Mouse (Mus musculus) frontal cortex, adult 2 months (tissue): Measurements from ENCODE around the gene Golga7b. TPM values are rescaled to one million over a fixed set of nuclear protein-coding genes. Genes with fewer than 3 reads are reported as not detected.

Experiments
- DNase-seq, 2 experiments: peaks; one replicate each; pipeline ENCODE4 v3.0.0; 2022; ENCODE audit warnings: low spot score in 1 of 2; ENCODE audit errors: extremely low spot score in 1 of 2
- polyA plus RNA-seq: library from polyadenylated mRNA; depleted of rRNA; stranded (reverse); fragments of >200 nt; gene quantifications from 2 replicates; pipeline ENCODE4 v1.2.3, GENCODE M21; 2012; rRNA removed

Gene Golga7b
- polyA plus RNA-seq: 98.3 and 99.6 TPM in 2 replicates

DNA sequence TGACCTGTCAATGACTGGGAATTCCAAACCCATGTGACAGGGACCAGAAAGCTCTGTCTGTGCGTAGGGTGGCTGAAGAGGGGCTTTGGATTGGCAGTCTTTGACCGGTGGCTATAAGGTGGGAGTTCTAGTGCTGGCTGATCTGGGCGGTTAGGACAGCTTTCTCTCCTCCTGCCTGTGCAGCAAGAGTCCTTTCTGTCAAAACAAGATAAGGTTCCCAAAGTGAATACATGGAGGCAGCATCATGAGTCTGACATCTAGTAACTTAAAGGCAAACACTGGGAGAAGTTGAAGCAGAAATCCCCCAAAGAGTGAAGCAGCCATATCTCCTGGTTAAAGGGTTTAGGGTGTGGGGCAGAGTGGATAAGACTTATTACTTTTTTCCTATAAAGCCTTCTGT is at the start of gene Golga7b:
Golga7b (plus strand) TSS at position 56 of the 400 bp plus-strand sequence.
- no peak for DNase-seq

DNA sequence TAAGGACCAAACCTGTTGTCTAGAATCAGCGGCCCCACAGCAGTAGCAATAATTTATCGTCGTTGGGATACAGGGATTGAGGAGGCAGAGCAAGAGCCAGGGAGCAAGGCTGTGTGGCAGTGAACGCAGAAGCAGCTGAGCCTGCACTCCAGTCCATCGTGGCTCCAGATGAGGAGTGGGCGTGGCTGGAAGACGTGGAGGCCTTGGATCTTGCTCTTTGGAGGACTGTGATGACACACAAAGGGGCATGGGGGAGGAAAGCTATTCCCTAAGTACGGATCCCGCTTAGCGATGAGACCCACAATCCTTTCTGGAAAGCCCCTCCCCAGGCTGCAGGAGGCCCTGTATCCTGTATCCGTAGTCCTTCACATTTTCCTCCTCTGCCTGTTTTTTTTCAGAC is 49.3 kb upstream of the Golga7b start:
- peak in 1 of 2 experiments; percentile 17 for DNase-seq

DNA sequence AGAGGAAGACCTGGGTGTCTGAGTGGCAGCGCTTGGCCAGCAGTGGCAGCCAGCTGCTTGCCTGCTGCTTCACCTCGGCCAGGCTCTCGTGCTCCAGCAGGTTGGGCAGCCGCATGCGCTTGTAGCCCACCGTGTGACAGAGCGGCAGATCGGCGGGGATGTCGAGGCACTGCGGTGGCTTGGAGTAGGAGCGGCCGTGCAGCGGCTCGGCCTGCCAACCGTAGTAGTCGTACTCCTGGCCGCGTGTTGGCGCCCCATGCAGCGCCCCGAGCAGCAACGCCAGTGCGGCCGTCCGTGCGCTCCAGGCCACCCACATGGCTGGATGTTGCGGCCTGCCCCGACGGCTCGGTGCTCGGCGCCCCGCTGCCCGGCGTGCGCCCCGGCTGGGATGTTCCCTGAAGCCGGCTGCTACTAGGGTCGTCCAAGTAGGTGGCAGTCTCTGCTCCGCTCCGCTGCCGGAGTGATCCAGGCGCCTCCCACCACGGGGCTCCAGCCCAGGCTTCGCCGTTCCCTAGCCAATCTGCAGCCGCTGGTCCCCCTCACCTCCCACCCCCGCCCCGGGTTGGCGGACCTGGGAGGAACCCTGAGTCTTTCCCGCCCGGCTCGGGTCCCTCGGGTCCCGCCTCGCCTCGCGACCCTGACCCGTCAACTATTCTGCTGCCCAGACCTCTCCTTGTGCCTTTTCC is 45.5 kb upstream of the Golga7b start, which contains the start of gene Sfrp5:
Sfrp5 (minus strand) TSS at position 557 of the 686 bp plus-strand sequence.
- DNase-seq: no peak

DNA sequence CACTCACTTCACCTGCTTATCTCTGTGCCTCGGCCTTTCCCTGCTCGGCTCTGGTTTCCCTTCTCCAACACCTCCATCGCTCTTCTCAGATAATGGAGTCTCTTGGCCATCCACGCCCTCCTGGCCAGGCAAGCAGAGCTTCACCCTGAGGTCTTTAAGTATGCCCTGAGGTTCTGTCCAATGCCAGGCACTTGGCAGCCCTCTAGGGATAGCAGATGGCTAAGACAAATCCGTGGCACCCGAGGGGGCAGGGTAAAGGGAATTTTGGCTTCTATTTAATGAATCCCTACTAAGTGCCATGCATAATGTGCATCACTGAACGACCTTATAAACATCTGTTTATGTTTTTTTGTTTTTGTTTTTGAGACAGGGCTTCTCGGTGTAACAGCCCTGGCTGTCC is 44.9 kb upstream of the Golga7b start:
- no peak for DNase-seq

DNA sequence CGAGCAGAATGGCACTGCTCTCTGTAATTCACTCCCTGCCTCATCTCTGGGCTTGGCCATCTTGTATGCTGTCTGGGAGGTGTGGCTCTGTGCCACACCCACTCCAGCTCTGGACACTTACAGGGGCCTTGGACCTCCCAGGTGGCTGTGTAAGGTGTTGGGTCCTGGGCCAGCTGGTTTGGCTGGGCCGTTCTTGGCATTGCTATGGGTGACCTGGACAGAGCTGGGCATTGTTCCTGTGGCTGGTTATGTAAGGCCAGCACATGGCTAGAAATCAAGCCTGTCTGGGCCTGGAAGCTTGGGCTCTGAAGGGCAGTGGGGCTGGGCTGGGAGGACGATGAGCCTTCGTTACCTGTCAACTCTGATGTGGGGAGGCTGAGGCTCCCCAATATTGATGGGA is 43.1 kb upstream of the Golga7b start:
- no peak for DNase-seq

DNA sequence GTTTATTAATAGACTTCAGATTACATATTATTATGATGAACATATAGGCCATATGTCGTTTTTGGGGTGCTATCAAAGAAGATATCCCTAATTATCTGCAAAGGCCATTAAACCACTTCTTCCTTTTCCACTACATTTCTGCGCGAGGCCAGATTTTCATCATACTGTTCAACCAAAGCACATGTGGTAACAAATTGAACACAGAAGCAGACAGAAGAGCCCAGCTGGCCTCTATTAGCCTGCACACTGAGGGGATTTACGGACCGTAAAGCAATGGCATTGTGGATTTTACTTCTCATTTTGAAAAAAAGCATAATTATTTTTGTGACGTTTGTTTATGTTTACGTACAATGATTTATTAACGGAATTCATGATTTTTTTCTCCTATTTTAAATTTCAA is 42.2 kb upstream of the Golga7b start:
- no peak for DNase-seq

DNA sequence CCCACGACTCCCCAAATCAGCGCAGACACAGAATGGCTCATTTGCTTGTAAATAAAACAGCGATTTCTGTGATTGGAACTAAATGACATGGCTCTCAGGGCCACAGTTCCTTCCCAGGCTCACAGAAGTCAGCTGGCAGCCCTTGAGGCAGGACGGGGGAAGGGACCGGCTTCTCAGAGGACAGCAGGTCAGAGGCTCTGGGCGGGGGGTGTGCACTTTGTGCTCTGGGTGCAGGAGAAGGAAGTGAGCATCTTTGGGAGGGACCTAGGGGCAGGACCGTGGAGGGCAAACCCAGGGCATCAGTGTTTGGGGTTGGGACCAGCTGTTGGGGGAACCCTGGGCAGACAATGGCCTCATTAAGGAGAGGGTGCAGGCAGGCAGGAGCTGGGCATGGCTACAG is 37.9 kb upstream of the Golga7b start:
- DNase-seq: no peak

DNA sequence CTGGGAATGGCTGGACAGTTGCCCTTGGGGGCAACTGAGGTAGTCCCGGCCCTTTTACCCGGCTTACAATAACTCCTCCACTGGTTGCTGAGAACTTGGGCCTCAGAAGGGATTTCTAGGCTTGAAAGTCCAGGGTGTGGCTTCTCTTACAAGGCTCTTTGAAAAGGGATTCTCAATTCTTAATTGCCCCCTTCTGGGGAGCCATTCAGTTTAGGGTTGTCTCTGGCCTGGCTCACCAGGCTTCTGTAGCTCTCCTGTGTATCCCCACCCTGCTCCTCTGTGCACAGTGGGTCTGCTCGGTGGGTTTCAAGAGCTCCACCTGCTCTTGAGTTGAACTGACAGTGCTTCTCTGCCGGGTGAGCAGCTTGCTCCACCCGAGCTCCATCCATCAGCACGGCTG is 37.4 kb upstream of the Golga7b start:
- DNase-seq: no peak

DNA sequence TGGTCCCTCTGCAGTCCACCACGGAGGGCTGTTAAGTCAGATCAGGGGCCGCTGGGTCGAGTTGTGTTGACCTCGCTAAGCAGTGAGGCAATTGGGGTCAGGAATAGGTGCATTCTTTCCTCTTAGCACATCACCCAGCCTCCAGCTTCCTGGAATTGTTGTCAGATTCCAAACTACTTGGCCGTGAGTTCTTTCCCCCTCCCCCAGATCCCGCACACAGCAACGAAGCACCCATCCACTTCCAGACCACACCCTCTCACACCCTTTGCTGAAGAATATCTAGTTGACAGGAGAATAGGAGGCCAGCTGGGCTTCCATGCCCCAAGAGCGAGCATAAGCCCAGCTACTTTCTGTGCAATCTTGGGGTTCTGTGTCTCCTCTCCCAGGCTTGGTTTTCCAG is 35.4 kb upstream of the Golga7b start:
- DNase-seq: no peak

DNA sequence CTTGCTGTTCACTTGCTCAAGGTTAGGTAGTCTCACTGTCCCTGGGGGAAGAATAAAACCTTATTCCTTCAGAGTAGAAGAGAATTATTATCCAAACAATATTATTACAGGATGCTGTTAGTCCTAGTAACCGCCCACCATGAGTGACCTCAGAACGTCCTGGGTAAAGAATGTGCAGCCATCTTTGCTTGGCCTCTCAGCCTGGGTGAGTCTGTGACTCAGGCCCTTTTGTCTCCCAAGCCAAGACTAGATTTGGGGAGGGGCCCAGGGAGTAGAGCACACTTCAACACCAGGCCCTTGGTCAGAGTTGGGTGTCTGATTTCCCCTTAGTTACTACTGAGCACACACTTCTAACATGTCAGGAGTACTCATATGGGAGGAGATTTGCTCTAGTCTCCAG is 32.8 kb upstream of the Golga7b start:
- DNase-seq: no peak

DNA sequence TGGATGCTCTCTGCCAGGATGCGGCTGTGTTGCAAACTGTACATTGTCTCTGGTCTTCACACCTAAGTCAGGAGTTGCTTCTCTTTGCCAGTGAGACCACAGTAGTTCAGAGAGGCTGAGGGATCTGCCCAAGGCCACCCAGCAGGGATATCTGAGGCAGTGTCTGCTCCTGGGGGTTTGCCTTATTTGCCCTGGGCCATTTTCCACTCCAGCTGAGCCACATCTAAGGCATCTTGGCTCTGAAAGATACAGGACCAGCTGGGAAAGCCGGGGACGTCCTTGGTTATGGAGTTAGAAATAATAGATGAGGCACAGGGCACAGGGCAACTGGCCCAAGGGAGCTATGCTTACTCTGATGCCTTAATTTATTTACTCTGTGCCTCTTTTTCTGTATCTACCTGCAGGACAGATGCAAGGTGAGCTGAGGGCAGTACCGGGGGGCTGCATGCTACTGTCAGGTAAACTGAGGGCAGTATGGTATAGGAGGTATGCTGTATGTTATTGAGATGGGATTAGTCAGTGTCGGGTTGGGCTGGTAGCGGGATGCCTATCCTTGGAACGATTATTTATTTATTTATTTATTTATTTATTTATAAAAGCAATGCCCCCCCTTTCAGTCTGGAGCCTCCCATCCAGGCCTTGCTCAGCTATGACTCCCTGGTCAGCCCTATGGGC is 30.5 kb upstream of the Golga7b start:
- DNase-seq: no peak

DNA sequence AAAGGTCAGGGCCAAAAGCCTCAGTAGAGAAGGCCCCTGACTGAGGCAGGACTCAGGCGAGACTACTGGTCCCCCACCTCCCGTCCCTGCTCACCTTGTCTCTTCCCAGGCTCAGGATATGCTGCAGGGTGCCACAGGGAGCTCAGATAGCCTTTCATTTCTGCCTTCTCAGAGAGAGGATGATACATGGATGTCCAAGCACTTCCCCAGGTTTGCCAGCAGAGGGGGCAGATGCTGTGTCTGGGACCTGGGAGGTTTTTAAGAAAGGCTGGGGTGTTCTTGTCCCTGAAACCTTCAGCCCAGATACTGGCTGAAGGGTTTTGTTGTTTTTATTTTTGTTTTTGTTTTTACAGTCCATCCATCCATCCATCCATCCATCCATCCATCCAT is 30.0 kb upstream of the Golga7b start:
- DNase-seq: peak in 1 of 2 experiments; percentile 78

DNA sequence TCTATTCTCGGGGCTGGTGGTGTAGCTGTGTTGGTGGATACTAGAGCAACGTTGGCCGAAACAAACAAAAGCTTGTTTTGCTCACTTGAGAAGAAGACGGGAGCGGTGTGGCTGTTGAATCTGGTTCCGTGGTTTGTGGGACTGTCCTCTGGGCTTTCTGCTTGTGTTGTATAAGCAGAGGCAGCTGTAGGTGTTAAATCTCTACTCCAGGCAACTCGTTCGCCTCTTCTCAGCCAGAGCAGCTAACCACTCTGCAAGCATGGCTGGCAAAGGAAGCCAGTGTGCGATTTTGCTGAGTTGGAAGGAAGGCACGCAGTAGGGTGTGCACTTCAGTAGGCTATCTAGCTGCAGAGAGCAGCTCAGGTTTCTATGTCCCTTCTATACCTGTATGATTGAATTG is 20.9 kb upstream of the Golga7b start:
- DNase-seq: peak in 1 of 2 experiments; percentile 43

DNA sequence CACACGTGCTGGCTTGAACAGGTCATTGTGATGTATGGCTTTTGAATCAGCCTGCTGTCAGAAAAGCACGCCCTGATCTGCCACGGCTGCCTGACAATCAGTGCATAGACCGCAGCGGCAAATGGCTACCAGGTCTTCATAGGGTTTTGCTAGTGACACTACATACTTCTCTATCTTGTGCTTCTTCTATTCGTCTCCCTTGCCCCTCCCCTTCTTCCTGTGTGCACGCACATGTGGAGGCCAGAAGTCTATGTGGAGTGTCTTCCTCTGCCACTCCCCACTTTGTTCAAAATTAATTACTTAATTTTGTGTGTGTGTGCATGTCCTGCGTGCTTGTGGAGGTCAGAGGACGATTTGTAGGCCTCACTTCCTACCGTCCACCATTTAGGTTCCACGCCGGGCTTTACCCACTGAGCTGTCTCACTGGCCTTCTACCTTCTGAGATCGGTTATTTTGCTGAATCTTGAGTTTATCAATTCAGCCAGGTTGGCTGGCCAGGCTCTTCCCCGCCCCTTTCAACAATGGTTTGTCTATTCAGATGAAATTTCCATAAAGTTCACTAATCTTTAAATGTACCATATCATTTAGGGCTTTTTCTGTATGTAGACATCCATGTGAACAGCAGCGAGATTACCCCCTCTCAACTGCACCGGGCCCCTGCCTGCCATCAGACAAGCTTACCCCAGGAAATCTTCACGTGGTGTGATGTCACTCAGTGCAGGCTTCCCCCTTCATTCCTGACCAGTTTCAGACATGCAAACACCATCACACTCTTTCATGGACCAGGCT is 17.7 kb upstream of the Golga7b start:
- no peak for DNase-seq

DNA sequence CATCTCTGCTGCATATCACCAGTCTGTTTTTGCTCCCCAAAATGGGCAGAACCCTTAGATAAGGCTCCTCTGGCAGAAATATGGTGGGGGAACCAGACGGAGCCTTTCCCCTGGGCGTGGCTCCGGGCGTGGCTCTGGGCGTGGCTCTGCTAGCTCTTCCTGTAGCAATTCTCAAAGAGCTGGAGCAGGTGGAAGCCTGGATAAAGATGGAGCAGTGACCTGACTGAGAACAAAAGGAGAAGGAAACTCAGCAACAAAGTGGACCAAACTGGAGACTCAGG is 17.1 kb upstream of the Golga7b start:
- DNase-seq: no peak

DNA sequence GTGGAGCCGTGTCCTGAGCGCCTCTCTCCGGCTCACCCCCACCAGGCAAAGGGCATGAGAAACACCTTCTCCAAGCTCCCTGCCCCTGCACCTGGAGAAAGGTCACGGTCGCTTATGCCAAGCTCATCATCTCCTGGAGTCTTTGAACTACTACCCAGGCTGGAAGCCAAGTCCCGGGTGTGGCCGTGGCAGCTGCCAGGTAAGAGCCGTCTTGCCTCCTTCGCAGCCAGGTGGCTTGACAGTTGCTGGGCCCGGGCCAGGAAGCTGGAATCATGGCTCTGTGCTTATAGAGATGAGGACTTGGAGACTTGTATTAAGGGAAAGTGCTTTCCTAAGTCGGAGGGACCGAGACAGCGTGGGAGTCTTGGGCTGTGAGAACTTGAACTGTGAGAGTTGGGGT is 16.4 kb upstream of the Golga7b start:
- no peak for DNase-seq

DNA sequence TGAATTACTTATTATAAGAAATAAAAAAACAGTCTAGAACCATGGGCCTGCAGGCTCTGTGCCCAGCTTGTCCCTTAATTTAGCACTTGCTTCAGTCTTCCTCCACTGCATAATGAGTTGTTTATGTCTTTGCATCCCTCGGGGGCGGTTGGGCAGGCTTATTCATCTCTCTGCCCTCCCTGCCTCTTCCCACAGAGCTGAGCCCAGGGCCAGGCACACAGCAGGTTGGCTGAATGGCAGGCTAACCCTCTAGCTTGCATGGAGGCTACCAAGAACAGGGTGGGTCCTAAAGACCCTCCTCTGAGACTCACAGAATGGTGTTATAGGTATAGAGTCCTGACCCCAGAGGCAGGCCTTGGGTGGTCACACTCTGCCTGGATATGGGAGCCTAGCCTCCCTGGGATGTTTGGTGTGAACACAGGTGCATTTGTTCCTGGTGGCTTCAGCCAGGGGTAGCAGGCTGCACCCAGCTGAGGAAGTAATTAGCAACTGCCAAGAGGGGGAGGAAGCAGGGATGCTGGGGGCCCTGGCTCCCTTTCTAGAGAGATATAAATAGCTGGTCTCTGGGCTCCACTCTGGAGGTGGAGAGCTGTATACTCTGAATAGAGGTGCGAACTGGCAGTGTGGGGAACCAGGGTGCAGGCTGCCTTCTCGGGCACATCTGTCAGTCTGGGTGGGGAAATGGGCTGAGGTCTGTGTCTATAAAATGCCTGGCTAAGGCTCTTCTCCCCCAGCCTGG is 9.6 kb upstream of the Golga7b start:
- peak; percentile 73 to 77 for DNase-seq

DNA sequence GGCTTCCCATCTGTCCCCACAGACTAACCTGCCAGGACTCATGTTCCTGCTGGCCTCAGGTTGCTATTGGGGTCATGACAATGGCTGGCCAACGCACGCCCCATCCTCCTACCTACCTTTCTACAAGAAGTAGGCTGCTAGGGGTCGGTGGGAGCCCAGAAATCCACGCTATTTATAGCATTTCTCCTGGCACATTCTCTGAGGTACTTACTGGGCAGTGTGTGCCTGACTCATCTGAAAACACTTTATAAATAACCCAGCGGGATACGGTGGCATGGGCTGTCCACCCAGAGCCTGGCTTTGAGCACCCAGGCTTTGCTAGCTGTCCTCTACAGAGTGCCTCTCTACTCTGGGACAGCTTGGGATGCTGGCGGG is 9.0 kb upstream of the Golga7b start:
- DNase-seq: no peak

DNA sequence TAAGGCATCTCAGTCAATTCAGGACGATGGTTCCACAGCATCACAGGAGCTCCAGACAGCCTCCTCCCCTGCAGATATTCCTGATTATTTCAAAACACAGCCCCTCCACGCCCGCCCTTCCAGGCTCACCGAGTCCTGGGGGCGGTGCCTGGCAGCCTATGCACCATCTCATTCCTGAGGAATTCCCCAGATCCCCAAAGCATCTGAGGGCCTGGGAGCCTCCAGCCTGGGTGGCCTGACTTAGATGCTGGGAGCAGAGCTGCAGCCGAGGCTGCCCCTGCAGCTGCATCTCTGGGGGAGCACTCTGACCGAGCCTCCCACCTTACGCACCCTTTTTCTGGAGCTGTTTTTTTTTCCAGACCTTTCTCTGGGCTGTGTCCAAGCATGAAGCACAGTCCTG is 6.5 kb upstream of the Golga7b start:
- DNase-seq: no peak

DNA sequence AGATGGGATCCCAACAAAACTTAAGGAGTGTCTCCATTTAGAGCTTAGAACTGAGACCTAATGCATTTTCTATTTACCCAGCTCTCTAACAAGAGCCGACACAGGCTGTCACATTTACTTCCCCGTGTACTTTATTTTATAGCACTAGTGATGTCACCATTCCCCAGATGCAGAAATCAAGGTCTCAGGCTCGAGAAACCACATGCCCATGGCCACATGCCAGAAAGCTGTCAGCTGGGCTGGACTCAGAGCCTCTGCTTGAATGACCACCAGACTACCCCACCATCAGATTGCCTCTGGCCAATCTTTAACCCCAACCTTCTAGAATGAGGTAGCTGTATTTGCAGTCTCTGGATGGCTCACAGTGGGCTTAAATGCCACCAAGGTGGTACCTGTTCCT is 4.0 kb upstream of the Golga7b start:
- DNase-seq: no peak

DNA sequence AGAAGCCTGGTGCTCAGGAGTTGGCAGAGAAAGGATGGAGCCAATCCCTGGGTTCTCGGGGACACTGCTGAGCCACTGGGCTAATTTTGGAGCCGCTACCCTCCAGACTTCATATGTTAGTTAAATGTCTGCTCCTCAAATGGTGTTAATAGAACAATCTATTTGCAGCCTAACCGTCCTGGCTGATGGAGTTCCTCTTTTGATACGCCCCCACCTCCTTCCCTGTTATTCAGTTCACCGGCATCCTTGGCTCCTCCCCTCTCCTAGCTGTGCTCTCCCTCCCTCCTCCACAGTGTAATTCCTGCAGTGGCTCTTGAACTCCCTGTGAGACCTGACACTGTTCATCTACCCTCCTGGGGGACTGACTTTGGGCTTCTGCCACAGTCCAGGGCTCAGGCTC is 748 bp upstream of the Golga7b start:
- DNase-seq: no peak
